Mouse (Mus musculus): ENCODE measurements at regions not wholly inside any gene's neighbourhood (a gene's known extent, or its start where the extent isn't known, plus 50 kb on each side); places are given as distances from the start of the nearest gene placed in this dataset.

DNA sequence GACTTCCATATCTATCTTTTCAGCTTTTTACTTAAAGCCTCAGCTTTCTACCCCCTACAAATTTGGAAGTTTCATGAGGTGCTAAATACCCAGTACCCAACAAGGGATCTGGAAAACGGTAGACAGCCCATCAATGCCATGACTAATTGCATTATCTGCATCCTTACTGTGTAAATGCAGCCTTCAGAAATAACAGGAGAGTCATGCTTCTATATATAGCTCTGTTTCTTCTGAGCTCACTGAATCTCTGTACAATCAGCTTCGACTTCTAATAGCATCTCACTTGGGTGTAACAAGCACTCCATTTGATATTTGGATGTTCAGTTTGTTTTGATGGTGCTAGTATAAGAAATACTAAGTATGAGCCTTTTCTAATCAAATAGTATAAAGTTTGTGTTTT lies 120.7 kb downstream of the Tmsb4x start:
- no peak for TF ChIP-seq CTCF (IDR thresholded peaks at IDR 0.05; ENCODE audit: low read depth, low read length)
- no peak for TF ChIP-seq POLR2A (IDR thresholded peaks at IDR 0.05; ENCODE audit: borderline replicate concordance, low read depth, low read length)

Measured in bone marrow macrophage, adult 2 months (primary cell).